Mouse (Mus musculus) Patski (cell line): ENCODE results near the gene Rsph9. TPM values are rescaled to one million over a fixed set of nuclear protein-coding genes. Genes with fewer than 3 reads are reported as not detected.

Experiments
- ATAC-seq: fragments of 100-300 bp; one replicate; pipeline ENCODE4 v1.8.0; 2021
- CTCF ChIA-PET: fragments of 350-600 bp; sonication (Branson Sonifier 250); formaldehyde crosslinking; loops from one replicate; lab custom pipeline; 2022; ENCODE audit warnings: inconsistent platforms; lab: Charles Lee
- POLR2A ChIA-PET: fragments of 350-600 bp; sonication (Branson Sonifier 250); formaldehyde crosslinking; loops from one replicate; lab custom pipeline; 2022; ENCODE audit warnings: antibody characterized with exemption, inconsistent platforms; lab: Charles Lee
- DNase-seq: peaks from one replicate; pipeline ENCODE4 v3.0.0-alpha.2; 2011; ENCODE audit warnings: low read depth, low spot score
- H3K27me3 ChIP-seq: fragments of 371-371 bp; one replicate; pipeline ENCODE4 v1.5.1; 2021
- CTCF ChIP-seq: fragments of 100-300 bp; IDR thresholded peaks from one replicate; pipeline ENCODE4 v1.5.1; 2021
- in situ Hi-C: fragments of 300-500 bp; cut with MboI; formaldehyde crosslinking; loops from 3 replicates; pipeline ENCODE4 v1.11.1; 2018; ENCODE audit warnings: low pct_unique_long_range_greater_than_20kb, mixed read lengths
- polyA plus RNA-seq: library from polyadenylated mRNA; unstranded; gene quantifications from one replicate; pipeline ENCODE4 v1.2.3, GENCODE M21; 2021

The Rsph9 gene
- polyA plus RNA-seq, 1 experiment from 2014 or later, result 29.3 TPM

DNA sequence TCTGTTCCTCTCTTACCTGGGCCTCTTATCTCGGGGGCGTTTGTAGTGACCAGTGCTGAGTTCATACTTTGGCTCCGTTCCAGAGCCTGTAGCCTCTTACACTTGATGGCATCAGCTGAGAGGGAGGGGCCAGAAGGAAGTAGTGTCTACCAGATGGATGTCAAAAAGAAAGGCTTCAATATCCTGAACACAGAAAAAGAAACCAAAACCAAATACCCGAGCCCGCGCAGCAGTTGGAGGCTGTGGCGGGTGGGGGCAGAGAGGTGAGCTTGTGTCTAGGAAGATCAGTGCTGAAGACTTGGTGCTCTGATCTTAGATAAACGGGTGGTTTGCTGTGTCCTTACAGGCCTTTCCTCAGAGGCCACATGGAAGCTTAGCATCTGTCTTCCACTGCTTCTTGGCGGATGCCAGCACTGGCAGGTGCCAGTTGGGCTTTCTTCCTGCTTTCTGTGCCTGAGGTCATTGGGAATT is 19.0 kb upstream of the Rsph9 start:
- ChIA-PET CTCF (interaction anchor here (1.1 kb wide), 1 partner anchor 31 kb away, joined by 3 read pairs; no protein-coding TSS in a partner anchor), POLR2A (interaction anchor here (0.9 to 1.3 kb wide), 2 partner anchors 19 to 40 kb away, joined by 3 read pairs; partner anchors contain the start of genes Polh, Rsph9 and Xpo5)
- TF ChIP-seq CTCF, result no peak
- ATAC-seq, result no peak
- no peak for DNase-seq
- in situ Hi-C loops, result no loop called here
- no peaks in the 10 kb centered on the region for H3K27me3 ChIP-seq

DNA sequence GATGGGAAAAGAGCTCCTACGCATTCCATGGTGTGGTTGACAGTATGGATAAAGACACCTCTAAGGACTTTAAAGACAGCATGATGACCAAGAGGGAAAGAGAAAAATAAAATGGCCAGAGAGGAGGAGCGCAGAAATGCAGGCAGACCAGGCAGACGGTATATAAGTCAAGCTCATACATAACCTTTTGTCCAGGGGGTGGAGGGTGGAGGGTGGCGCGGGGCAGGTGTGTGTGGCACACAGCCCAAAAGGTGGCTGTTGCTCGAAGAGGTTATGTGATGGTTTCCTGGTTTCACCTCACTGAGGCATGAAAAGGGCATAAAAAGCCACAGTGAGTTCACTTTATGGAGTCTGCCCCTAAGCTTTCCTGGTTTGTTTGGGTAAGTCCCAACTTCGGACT is 18.5 kb upstream of the Rsph9 start:
- no peaks in the 10 kb centered on the region for H3K27me3 ChIP-seq
- in situ Hi-C loops, result no loop called here
- POLR2A ChIA-PET, result interaction anchor here (0.7 to 1.3 kb wide), 3 partner anchors 18 to 40 kb away, joined by 3 read pairs; partner anchors contain the start of genes Polh, Rsph9 and Xpo5
- ATAC-seq, result no peak
- CTCF ChIA-PET, result interaction anchor here (1.1 kb wide), 1 partner anchor 31 kb away, joined by 3 read pairs; no protein-coding TSS in a partner anchor
- DNase-seq, result no peak
- no peak for TF ChIP-seq CTCF

DNA sequence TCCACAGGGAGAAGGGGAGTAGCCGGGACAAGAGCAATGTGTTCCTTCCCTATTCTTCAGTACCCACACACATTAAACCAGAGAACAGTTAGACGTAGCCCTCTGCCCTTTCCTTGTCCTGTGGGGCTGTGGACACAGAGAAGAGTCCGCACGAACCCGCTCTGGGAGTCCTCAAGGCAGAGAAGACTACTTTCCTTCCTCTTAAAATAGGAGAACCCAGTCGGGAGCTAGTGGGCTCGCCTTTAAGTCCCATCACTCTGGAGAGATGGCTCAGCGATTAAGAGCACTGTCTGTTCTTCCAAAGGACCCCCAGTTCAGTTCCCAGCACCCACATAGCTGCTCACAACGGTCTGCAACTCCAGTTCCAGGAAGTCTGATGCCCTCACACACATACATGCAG is 17.7 kb upstream of the Rsph9 start:
- POLR2A ChIA-PET, result interaction anchor here (0.7 to 1.3 kb wide), 2 partner anchors 38 to 41 kb away, joined by 3 read pairs; partner anchors contain the start of genes Polh and Xpo5
- no peak for ATAC-seq
- no peak for DNase-seq
- no peaks in the 10 kb centered on the region for H3K27me3 ChIP-seq
- TF ChIP-seq CTCF, result no peak
- CTCF ChIA-PET, result no interaction called here
- in situ Hi-C loops, result no loop called here

DNA sequence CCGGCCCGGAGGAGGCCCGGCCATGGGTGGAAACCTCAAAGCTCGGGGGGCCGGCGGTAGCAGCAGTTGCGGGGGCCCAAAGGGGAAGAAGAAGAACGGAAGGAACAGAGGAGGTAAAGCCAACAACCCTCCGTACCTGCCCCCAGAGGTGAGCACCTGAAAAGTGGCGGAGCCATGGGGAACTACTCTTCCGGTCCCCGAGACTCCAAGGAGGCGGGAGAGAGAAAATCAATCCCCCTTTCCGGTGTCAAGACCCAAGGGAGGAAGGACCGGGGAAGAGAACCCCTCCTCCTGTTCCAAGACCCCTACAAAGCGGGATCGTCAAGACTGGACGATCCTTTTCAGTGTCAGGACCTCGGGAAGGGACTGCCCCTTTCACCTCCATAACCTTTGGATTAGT is 17.2 kb upstream of the Rsph9 start:
- POLR2A ChIA-PET, result no interaction called here
- in situ Hi-C loops, result no loop called here
- ATAC-seq (peak; percentile 3), DNase-seq (no peak)
- no peaks in the 10 kb centered on the region for H3K27me3 ChIP-seq
- CTCF ChIA-PET, result no interaction called here
- TF ChIP-seq CTCF, result no peak

DNA sequence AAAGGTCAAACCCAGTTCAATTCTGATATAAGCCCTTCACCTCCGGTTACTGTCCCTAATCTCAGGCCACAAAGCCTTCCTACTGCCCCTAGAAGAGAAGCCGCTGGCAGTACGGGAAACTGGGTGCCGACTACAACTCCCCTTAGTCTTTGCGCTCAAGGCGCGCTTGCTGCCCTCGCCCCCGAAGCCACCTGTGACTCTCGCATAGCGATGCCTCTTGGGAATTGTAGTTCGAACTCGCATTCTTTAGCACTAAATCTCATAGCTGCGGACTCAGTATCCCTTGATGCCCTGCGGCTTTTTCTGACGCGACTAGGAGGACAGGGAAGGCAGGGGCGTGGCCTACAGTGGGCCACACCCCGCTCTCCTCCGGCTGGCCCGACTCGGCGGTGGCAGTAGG is 16.7 kb upstream of the Rsph9 start, which contains the start of gene Gtpbp2:
Gene Gtpbp2 (plus strand): TSS at position 347 of the 400 bp plus-strand sequence.
- ATAC-seq (peak; percentile 87), DNase-seq (peak; percentile 98)
- no peaks in the 10 kb centered on the region for H3K27me3 ChIP-seq
- ChIA-PET CTCF (no interaction called here), POLR2A (no interaction called here)
- in situ Hi-C loops, result no loop called here
- no peak for TF ChIP-seq CTCF

DNA sequence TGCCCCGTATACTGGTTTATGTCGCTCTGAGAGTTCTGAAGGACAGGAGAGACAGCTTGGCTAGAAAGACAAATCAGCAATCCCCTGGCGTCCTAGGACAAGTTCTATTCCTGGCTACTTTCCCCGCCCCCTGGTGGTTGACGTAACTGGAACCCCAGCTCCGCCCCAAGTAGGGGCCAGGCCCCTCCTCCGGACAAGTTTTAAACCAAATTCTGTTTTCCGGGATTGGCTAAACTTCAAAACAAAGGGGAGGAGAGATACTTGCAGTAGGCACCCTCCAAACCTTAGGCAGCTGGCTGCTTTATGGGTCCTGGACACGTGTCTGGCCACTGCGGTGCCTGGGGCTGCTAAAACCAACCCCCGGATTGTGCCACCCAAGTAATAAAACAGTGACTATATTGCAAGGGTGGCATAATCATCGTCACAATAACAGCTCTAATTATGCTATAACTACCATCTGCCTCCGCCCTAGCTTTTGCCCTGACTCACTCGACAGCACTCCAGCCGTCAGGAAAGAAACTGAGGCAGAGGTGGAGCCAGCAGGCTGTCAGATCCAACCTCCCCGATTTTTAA is 16.2 kb upstream of the Rsph9 start:
- ChIA-PET CTCF (no interaction called here), POLR2A (no interaction called here)
- ATAC-seq, result peak; percentile 58
- DNase-seq, result peak; percentile 71
- in situ Hi-C loops, result no loop called here
- TF ChIP-seq CTCF, result no peak
- no peaks in the 10 kb centered on the region for H3K27me3 ChIP-seq

DNA sequence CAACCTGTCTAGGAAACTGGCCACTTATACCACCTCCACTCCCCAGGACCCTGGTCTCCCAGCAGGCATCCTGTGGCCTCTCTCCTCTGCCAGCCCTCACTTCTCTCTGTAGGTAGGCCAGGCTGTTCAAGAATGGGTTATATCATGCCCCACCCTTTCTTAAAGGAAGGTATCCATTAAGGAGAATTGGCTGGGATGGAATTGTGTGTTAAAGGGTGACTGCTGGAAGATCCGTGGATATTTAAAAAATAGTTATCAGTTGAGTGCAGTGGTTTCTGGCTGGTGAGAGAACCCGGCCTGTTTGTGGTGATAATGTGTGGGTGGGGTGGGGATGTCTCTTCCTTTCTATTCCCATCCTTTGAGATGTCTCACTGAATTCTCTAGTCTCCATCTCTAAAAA is 15.2 kb upstream of the Rsph9 start:
- ATAC-seq (no peak), DNase-seq (no peak)
- no peaks in the 10 kb centered on the region for H3K27me3 ChIP-seq
- POLR2A ChIA-PET, result no interaction called here
- CTCF ChIA-PET, result no interaction called here
- no peak for TF ChIP-seq CTCF
- in situ Hi-C loops, result no loop called here

DNA sequence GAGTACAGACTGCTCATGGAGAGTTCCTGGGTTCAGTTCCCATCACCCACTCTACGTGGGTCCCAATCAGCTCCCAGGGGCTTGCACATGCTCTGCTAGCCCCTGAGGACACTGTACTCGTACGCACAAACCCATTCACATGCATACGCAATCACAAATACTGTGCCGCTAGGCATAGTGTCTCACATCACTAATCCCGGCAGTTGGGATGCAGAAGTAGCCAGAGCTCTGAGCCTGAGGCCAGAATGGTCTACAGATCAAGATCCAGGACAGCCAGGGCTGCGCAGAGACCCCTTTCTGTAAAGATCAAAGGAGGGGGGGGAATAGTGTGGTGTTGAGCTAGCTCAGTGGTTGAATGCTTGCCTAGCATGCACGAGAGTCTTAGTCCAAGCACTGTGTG is 13.1 kb upstream of the Rsph9 start:
- in situ Hi-C loops, result no loop called here
- POLR2A ChIA-PET, result no interaction called here
- no peak for ATAC-seq
- CTCF ChIA-PET, result no interaction called here
- DNase-seq, result no peak
- no peaks in the 10 kb centered on the region for H3K27me3 ChIP-seq
- no peak for TF ChIP-seq CTCF

DNA sequence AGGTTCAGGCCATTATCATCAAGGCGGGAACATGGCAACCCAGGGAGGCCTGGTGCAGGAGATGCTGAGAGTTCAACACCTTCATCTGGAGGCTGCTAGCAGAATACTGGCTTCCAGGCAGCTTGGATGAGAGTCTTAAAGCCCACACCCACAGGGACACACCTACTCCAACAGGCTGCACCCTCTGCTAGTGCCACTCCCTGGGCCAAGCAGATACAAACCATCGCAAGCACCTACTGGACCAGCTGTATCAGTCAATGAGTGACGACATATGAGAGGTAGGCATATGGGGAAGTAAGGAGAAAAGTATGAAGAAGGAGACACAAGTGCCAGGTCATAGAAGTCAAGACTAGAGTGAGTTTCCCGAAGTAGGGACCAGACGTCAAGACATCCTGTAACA is 12.7 kb upstream of the Rsph9 start:
- in situ Hi-C loops, result no loop called here
- POLR2A ChIA-PET, result no interaction called here
- H3K27me3 ChIP-seq, result no peaks in the 10 kb centered on the region
- no peak for TF ChIP-seq CTCF
- ATAC-seq (no peak), DNase-seq (no peak)
- CTCF ChIA-PET, result no interaction called here

DNA sequence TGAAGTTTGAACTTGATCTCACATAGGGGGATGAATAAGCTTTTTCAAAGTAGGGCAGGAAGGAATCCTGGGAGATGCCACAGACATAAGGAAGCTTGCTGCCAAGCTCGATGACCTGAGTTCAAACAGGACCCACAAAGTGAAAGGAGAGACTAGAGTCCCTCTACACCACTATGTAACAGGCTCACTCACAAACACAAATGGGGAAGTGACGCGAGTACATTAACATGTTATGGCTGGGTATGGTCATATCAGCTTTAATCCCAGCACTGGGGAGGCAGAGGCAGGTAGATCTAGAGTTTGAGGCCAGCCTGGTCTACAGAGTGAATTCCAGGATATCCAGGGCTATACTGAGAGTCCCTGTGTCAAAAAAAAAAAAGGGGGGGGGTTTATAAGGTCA is 10.3 kb upstream of the Rsph9 start:
- in situ Hi-C loops, result no loop called here
- no peaks in the 10 kb centered on the region for H3K27me3 ChIP-seq
- CTCF ChIA-PET, result no interaction called here
- POLR2A ChIA-PET, result interaction anchor here (0.6 kb wide), 1 partner anchor 477 kb away, joined by 3 read pairs; no protein-coding TSS in a partner anchor
- DNase-seq, result no peak
- no peak for ATAC-seq
- no peak for TF ChIP-seq CTCF
